Mouse (Mus musculus) inflammation-experienced regulatory T-cells, adult 16 weeks (primary cell): ENCODE results near the gene Il1b. TPM values are rescaled to one million over a fixed set of nuclear protein-coding genes. Genes with fewer than 3 reads are reported as not detected.

ENCODE experiments used
- polyA plus RNA-seq: library from polyadenylated mRNA; unstranded; fragments of 100-300 nt; shearing (Covaris generic); gene quantifications from one replicate; pipeline ENCODE4 v1.2.1, GENCODE M21; 2017

Gene Il1b
- polyA plus RNA-seq: 0.29 TPM

DNA sequence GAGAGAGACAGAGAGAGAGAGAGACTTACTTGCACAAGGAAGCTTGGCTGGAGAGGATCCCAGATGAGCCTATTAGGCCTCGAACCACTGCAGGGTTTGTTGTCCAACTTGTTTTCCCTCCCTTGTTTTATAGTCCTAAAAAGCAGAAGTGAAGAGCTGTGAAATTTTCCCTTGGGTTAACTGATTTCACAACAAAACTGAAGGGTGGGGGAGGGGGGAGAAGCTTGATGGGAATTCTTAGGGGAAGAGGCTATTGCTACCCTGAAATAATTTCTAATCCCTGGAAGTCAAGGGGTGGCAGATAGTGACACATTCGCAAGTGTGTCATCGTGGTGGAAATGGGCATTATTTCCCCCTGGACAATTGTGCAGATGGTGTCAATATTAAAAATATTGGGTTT is at the start of gene Il1b:
Il1b (minus strand) TSS at position 101 of the 400 bp plus-strand sequence.

Other genes starting within 250 kb of the Il1b start
- 25.6 TPM for gene Chchd5, start 241.4 kb downstream of the Il1b start, polyA plus RNA-seq
- 76.5 TPM for gene Slc20a1, start 172.4 kb downstream of the Il1b start, polyA plus RNA-seq
- gene Ckap2l, start 73.9 kb downstream of the Il1b start, polyA plus RNA-seq: 3.9 TPM
- 0.29 TPM for gene Il1a, start 61.2 kb downstream of the Il1b start, polyA plus RNA-seq
- not detected for gene F830045P16Rik, start 165.5 kb upstream of the Il1b start, polyA plus RNA-seq
- 3.2 TPM for gene Sirpa, start 221.7 kb upstream of the Il1b start, polyA plus RNA-seq